Mouse (Mus musculus): ENCODE measurements at regions not wholly inside any gene's neighbourhood (a gene's known extent, or its start where the extent isn't known, plus 50 kb on each side); places are given as distances from the start of the nearest gene placed in this dataset.
A peak's percentile ranks its signal among the peaks of the same experiment; 100 is the strongest.

DNA sequence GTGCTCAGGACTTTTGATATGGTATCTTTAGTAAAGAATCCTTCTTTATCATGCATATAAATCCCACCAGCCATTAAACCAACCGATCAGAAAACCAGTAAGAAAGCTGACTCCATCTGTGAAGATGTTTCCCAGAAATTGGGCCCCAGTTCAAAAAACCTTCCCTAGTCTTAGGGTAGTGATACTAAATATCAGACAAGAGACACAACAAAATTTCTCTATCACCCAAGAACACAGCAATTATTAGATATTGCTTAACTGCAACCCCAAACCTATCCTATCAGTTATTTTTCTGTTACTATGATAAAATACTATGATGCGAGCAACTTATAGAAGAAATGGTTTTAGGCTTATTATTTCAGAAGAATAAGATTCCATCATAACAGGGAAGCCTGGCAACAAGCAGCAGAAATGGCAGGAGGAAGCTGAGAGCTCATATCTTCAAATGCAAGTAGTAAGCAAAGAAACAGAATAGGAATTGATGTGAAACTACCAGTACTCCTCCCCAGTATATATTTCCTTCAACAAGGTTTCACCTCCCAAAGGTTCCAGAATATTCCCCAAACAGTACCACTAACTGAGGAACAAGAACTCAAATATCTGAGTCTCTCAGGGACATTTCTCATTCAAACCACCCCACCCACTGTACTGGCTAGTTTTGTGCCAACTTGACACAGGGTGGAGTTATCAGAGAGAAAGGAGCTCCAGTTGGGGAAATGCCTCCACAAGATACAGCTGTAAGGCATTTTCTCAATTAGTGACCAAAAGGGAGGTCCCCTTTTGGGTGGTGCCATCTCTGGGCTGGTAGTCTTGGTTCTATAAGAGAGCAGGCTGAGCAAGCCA, 234.1 kb downstream of the Tex13c3 start:
- H3K4me3 ChIP-seq (replicated peaks), result no peak overlapping the region
- H3K4me1 ChIP-seq, result no peaks in the 10 kb centered on the region
- H3K36me3 ChIP-seq (replicated peaks; ENCODE audit: low read length), result no peaks in the 10 kb centered on the region
- TF ChIP-seq GATA1 (IDR thresholded peaks at IDR 0.05; ENCODE audit: borderline replicate concordance, low read length) (no peak), FLI1 (IDR thresholded peaks at IDR 0.05; ENCODE audit: low read length) (no peak)
- peaks cover 2% of the 10 kb centered on the region for H3K27me3 ChIP-seq (replicated peaks)
- H3K9me3 ChIP-seq, result no peaks in the 10 kb centered on the region

DNA sequence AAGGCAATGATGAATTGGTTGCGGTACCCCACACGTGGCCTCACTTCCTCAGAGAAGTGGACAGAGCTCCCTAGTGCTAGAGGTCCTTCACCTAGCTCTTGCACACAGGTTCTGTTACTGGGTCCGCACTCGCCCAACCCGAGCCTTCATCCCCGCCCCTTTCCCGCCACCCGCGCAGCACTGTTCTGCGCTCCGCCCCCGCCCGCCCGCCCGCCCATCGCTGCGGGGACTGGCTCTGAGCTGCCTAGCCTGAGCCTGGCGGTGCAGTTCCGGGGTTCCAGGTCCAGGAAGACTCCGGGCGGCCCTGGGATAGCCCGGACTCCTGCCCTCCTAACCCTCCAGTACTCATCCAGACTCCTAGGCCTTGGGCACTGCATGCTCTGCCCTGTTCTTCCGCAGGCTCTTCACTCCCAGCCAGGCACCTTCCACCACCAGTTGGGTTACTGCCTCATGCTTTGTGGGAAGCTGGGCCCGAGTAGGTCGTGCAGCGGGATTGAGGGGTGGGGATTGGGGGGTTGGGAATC, 243.3 kb downstream of the Tex13c3 start:
- H3K27me3 ChIP-seq (replicated peaks), result peaks cover 8% of the 10 kb centered on the region
- H3K36me3 ChIP-seq (replicated peaks; ENCODE audit: low read length), result peaks cover 13% of the 10 kb centered on the region
- no peaks in the 10 kb centered on the region for H3K9me3 ChIP-seq
- TF ChIP-seq FLI1 (IDR thresholded peaks at IDR 0.05; ENCODE audit: low read length), result no peak
- TF ChIP-seq GATA1 (IDR thresholded peaks at IDR 0.05; ENCODE audit: borderline replicate concordance, low read length), result no peak
- H3K4me3 ChIP-seq (replicated peaks), result peak overlapping the region; percentile 96
- H3K4me1 ChIP-seq, result no peaks in the 10 kb centered on the region; the same call in 1 of the 2 replicates

DNA sequence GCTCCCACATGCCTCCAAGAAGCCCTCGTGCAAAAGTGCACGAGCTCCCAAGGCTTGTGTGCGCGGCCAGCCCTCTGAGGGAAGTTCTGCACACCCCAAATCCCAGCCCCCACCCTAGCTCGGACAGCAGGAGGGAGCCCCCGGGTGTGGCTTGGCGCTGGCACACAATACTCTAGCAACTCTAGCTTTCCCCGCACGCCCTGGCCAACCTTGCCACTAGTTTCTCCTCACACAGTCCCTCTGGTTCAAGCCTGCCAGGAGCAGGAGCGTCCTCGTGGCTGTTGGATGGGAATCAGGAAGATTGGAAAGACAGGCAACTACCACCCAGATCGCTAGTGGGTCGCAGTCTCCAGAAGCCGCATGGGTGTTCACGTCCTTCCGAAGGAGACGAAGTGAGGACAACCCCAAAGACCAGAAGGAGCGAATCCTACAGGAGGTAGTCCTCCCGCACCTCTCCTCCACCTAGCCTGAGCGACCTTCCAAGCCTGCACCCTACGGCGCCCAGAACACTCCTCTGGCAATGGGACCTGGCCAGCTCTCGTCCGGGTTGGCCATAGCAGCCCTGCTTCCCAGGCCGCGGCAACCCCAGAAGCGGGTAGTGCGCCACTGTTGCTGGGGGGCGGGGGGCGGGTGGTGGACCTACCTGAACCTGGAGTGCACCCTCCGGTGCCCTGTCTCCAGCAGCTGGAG, 243.9 kb downstream of the Tex13c3 start:
- TF ChIP-seq GATA1 (IDR thresholded peaks at IDR 0.05; ENCODE audit: borderline replicate concordance, low read length), result no peak
- TF ChIP-seq FLI1 (IDR thresholded peaks at IDR 0.05; ENCODE audit: low read length), result no peak
- H3K27me3 ChIP-seq (replicated peaks), result peaks cover 8% of the 10 kb centered on the region
- H3K36me3 ChIP-seq (replicated peaks; ENCODE audit: low read length), result peaks cover 13% of the 10 kb centered on the region
- no peaks in the 10 kb centered on the region for H3K9me3 ChIP-seq
- peak overlapping the region; percentile 96 for H3K4me3 ChIP-seq (replicated peaks)
- H3K4me1 ChIP-seq, result no peaks in the 10 kb centered on the region; the same call in 1 of the 2 replicates

DNA sequence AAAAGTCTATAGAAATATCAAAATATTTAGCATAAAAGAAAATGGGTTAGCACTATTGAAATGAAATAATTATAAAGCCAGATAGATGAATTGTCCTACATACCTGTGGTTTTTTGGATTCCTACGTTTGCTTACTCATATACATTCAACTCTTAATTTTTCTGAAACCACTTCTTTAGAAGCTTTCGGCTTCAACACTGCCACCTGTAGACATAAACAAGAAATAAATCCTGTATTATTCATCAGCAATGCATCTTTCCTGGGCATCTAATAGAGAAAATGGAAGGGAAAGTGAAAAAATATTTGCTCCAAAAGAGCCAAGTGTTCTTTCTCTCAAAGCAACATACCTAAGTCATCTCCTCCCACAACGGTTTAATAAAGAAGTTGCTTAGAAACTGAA, 245.7 kb downstream of the Tex13c3 start:
- Histone ChIP-seq H3K4me3 (replicated peaks) (peak overlapping the region; percentile 96), H3K36me3 (replicated peaks; ENCODE audit: low read length) (peaks cover 16% of the 10 kb centered on the region), H3K9me3 (no peaks in the 10 kb centered on the region), H3K27me3 (replicated peaks) (peaks cover 8% of the 10 kb centered on the region), H3K4me1 (no peaks in the 10 kb centered on the region; the same call in 1 of the 2 replicates)
- no peak for TF ChIP-seq GATA1 (IDR thresholded peaks at IDR 0.05; ENCODE audit: borderline replicate concordance, low read length)
- no peak for TF ChIP-seq FLI1 (IDR thresholded peaks at IDR 0.05; ENCODE audit: low read length)

DNA sequence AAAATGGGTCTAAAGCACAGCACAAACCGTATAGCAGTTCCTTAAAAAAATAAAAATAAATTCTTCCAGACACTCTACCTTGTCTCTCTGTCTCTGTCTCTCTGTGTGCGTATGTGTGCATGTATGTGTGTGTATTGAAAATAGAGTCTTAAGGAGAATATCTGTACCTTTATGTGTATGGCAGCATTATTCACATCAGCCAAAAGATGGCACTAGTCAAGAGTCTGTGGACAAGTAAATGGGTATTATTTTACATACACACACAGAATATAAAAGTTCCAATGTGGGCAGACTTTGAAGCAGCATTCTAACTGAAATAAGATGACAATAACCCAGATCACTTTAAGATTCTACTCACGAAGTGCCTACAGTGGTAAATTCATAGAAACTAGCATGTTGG, 249.3 kb downstream of the Tex13c3 start:
- no peaks in the 10 kb centered on the region for H3K27me3 ChIP-seq (replicated peaks)
- peaks cover 46% of the 10 kb centered on the region for H3K36me3 ChIP-seq (replicated peaks; ENCODE audit: low read length)
- TF ChIP-seq GATA1 (IDR thresholded peaks at IDR 0.05; ENCODE audit: borderline replicate concordance, low read length) (no peak), FLI1 (IDR thresholded peaks at IDR 0.05; ENCODE audit: low read length) (no peak)
- H3K4me3 ChIP-seq (replicated peaks), result no peak overlapping the region
- no peaks in the 10 kb centered on the region; the same call in 1 of the 2 replicates for H3K4me1 ChIP-seq
- H3K9me3 ChIP-seq, result no peaks in the 10 kb centered on the region

DNA sequence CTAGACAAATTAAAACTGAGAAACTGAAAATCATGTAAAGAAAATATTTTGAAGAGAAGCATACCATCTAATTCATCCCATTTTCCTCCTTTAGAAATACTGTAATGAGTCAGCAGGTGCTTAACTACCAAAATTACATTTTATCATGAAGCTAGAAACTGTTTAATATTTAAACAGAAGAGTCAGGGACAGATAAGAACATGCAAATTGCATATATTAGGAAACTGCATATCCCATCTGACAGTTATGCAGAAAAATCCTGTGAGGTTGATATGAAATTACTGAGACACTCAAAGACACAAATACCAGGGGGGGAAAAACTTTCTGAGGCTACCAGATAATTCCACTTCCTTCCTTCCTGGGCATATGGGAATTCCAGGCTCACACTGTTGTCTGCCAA, 257.8 kb downstream of the Tex13c3 start:
- Histone ChIP-seq H3K4me1 (peaks cover 42% of the 10 kb centered on the region), H3K36me3 (replicated peaks; ENCODE audit: low read length) (peaks cover 26% of the 10 kb centered on the region), H3K27me3 (replicated peaks) (no peaks in the 10 kb centered on the region), H3K9me3 (no peaks in the 10 kb centered on the region), H3K4me3 (replicated peaks) (no peak overlapping the region)
- no peak for TF ChIP-seq GATA1 (IDR thresholded peaks at IDR 0.05; ENCODE audit: borderline replicate concordance, low read length)
- no peak for TF ChIP-seq FLI1 (IDR thresholded peaks at IDR 0.05; ENCODE audit: low read length)

DNA sequence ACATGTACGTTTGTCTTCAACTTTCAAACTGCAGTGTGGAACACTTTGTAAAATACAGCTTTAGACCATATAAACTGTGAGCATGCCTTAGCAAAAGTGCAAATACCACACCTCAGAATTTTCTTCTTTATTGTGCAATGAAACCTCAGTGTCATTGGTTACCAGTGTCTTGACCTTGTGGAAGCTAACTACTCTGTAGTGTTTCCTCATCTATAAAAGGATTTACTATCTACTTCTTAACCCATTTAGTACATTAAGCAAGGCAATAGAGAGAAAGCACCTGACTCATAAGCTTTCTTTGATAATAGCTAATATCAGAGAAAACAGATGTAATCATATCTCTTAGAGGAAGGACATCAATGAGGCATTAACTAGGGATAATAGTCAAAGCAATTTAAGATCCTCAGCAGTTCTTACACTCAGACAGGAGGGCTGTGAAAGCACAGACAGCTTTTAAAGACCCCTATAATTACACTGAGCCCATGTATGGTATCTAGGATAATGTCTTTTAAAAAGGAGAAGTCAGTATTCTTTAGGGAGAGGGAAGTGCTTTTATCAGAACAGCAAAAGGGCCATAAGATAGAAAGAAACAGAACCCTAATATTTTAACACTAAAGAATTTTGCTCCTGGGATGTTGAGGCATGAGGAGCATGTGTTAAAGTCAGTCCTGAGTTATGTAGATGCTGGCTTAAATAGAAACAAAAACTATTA, 260.2 kb downstream of the Tex13c3 start:
- Histone ChIP-seq H3K4me1 (peaks cover 42% of the 10 kb centered on the region), H3K36me3 (replicated peaks; ENCODE audit: low read length) (peaks cover 6% of the 10 kb centered on the region), H3K4me3 (replicated peaks) (no peak overlapping the region), H3K9me3 (no peaks in the 10 kb centered on the region), H3K27me3 (replicated peaks) (no peaks in the 10 kb centered on the region)
- TF ChIP-seq FLI1 (IDR thresholded peaks at IDR 0.05; ENCODE audit: low read length) (no peak), GATA1 (IDR thresholded peaks at IDR 0.05; ENCODE audit: borderline replicate concordance, low read length) (no peak)

DNA sequence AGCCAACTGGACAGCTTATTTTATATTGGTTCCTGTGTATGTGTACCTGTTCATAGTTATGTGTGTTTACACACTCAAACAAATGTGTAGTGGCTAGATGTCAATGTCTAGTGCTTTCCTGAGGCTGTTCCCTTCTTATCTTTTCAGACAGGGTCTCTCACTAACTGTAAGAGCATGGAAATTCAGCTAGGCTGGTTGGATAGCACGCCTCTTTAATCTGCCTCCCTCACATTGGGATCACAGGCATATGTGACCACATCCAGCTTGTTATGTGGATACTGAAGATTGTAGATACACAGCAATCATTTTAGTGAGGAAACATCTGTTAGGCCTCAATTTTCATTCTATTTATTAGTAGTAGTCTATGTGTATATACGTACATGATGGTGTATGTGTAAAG, 261.4 kb downstream of the Tex13c3 start:
- Histone ChIP-seq H3K36me3 (replicated peaks; ENCODE audit: low read length) (peaks cover 6% of the 10 kb centered on the region), H3K4me1 (peaks cover 42% of the 10 kb centered on the region)
- TF ChIP-seq FLI1 (IDR thresholded peaks at IDR 0.05; ENCODE audit: low read length) (no peak), GATA1 (IDR thresholded peaks at IDR 0.05; ENCODE audit: borderline replicate concordance, low read length) (peak; percentile 20; the same call in 1 of the 3 replicates)

DNA sequence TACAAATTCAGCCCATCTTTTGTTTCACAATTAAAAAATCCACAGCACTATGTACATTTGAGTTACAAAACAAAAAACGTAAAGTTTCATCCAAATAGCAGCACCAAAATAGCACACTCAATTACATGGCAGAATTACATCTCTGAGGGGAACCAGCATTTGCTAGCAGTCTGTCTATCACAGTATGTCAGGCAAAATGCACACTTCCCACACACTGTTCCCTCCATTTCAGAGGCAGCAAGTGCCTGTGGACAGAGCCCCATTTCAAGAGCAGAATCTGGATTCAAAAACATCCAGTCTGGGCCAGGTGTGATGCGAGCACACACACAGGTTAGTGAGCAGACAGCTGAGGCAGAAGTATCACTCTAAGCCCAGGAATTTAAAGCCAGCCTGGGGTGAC, 261.8 kb downstream of the Tex13c3 start:
- H3K4me1 ChIP-seq, result peaks cover 41% of the 10 kb centered on the region
- peak overlapping the region; percentile 1 for H3K4me3 ChIP-seq (replicated peaks)
- TF ChIP-seq GATA1 (IDR thresholded peaks at IDR 0.05; ENCODE audit: borderline replicate concordance, low read length) (no peak), FLI1 (IDR thresholded peaks at IDR 0.05; ENCODE audit: low read length) (no peak)
- H3K27me3 ChIP-seq (replicated peaks), result no peaks in the 10 kb centered on the region
- H3K36me3 ChIP-seq (replicated peaks; ENCODE audit: low read length), result peaks cover 6% of the 10 kb centered on the region
- H3K9me3 ChIP-seq, result no peaks in the 10 kb centered on the region

More for the DNA sequence above, 261.4 kb downstream of the Tex13c3 start:
- H3K27me3 ChIP-seq (replicated peaks), result no peaks in the 10 kb centered on the region
- H3K4me3 ChIP-seq (replicated peaks), result no peak overlapping the region
- H3K9me3 ChIP-seq, result no peaks in the 10 kb centered on the region

Data from megakaryocyte, embryonic 14.5 days (primary cell).